Mouse (Mus musculus) lung, embryonic 15.5 days (tissue): Measurements from ENCODE around the gene Six3. TPM values are rescaled to one million over a fixed set of nuclear protein-coding genes. Genes with fewer than 3 reads are reported as not detected.
A peak's percentile ranks its signal among the peaks of the same experiment; 100 is the strongest.

Experiments
- ATAC-seq: fragments of 200-750 bp; cut with Nextera tagmentation; 2 replicates; pipeline ENCODE4 v1.8.0; 2017; ENCODE audit warnings: moderate number of reproducible peaks, borderline replicate concordance; ENCODE audit not compliant: low FRiP score, low TSS enrichment; ENCODE audit errors: extremely low read depth
- H3K27ac ChIP-seq: fragments of 300-500 bp; sonication (generic); 2 replicates; pipeline ENCODE4 v1.5.1; 2015; ENCODE audit warnings: moderate library complexity, mild to moderate bottlenecking, inconsistent platforms
- H3K27me3 ChIP-seq: fragments of 300-500 bp; sonication (generic); 2 replicates; pipeline ENCODE4 v1.6.1; 2015; ENCODE audit warnings: inconsistent platforms
- H3K36me3 ChIP-seq: fragments of 300-500 bp; sonication (generic); 2 replicates; pipeline ENCODE4 v1.6.1; 2015; ENCODE audit warnings: inconsistent platforms
- H3K4me1 ChIP-seq: fragments of 300-500 bp; sonication (generic); 2 replicates; pipeline ENCODE4 v1.6.1; 2015; ENCODE audit warnings: inconsistent platforms
- H3K4me2 ChIP-seq: fragments of 300-500 bp; sonication (generic); 2 replicates; pipeline ENCODE4 v1.6.1; 2015; ENCODE audit warnings: inconsistent platforms, mild to moderate bottlenecking, moderate library complexity
- H3K4me3 ChIP-seq: fragments of 300-500 bp; sonication (generic); 2 replicates; pipeline ENCODE4 v1.5.1; 2015; ENCODE audit warnings: mild to moderate bottlenecking, inconsistent platforms
- H3K9ac ChIP-seq: fragments of 300-500 bp; sonication (generic); 2 replicates; pipeline ENCODE4 v1.6.1; 2015; ENCODE audit warnings: inconsistent platforms
- H3K9me3 ChIP-seq: fragments of 300-500 bp; sonication (generic); 2 replicates; pipeline ENCODE4 v1.6.1; 2016; ENCODE audit warnings: inconsistent platforms
- WGBS: fragments of 180-500 bp; shearing (Covaris S2); methylation state at CpG from one replicate; pipeline ENCODE4 v1.1.7; 2015; 5-methylcytosine and 5-hydroxymethylcytosine counted together
- polyA plus RNA-seq: library from polyadenylated mRNA; unstranded; fragments of >200 nt; fragmentation: Nextera tagmentation; extraction: Ambion mirVana; gene quantifications from 2 replicates; pipeline ENCODE4 v1.2.1, GENCODE M21; 2015

Gene Six3
- polyA plus RNA-seq, 1 experiment from 2014 or later = not detected

GRCm38 (mm10) chr17:85633619-85634018 lies 20.2 kb downstream of the Six3 start:
- Histone ChIP-seq H3K27ac (no peak overlapping the region), H3K9ac (no peak overlapping the region), H3K4me2 (no peak overlapping the region), H3K9me3 (no peaks in the 10 kb centered on the region), H3K4me1 (no peaks in the 10 kb centered on the region), H3K36me3 (no peaks in the 10 kb centered on the region), H3K27me3 (peaks cover 71% of the 10 kb centered on the region), H3K4me3 (no peak overlapping the region)
- WGBS = under 1% methylated on average over 13 of the region's 13 CpGs
- ATAC-seq = no peak; the same call in 1 of the 2 replicates

GRCm38 (mm10) chr17:85637876-85638275 lies 24.5 kb downstream of the Six3 start:
- H3K36me3 ChIP-seq = no peaks in the 10 kb centered on the region
- H3K9me3 ChIP-seq = no peaks in the 10 kb centered on the region
- 44% methylated on average over 6 of the region's 6 CpGs for WGBS
- H3K9ac ChIP-seq = no peak overlapping the region
- no peaks in the 10 kb centered on the region for H3K4me1 ChIP-seq
- H3K27me3 ChIP-seq = peaks cover 59% of the 10 kb centered on the region
- ATAC-seq = no peak
- H3K4me2 ChIP-seq = no peak overlapping the region
- H3K27ac ChIP-seq = no peak overlapping the region
- no peak overlapping the region for H3K4me3 ChIP-seq

- H3K9ac ChIP-seq = no peak overlapping the region
- H3K27me3 ChIP-seq = peaks cover 67% of the 10 kb centered on the region
- ATAC-seq = no peak
These were observed 31.9 kb downstream of the Six3 start for GRCm38 (mm10) chr17:85645312-85645711.

GRCm38 (mm10) chr17:85645718-85646665 lies 32.6 kb downstream of the Six3 start:
- Histone ChIP-seq H3K9ac (no peak overlapping the region), H3K27me3 (peaks cover 61% of the 10 kb centered on the region), H3K27ac (no peak overlapping the region), H3K4me1 (peaks cover 10% of the 10 kb centered on the region; the same call in 1 of the 2 replicates), H3K36me3 (no peaks in the 10 kb centered on the region), H3K4me2 (peak overlapping the region; percentile 68), H3K9me3 (no peaks in the 10 kb centered on the region), H3K4me3 (peak overlapping the region; percentile 33)
- ATAC-seq = peak; percentile 65; the same call in 1 of the 2 replicates
- 4% methylated on average over 33 of the region's 36 CpGs for WGBS

More at GRCm38 (mm10) chr17:85645312-85645711, 31.9 kb downstream of the Six3 start:
- peaks cover 10% of the 10 kb centered on the region; the same call in 1 of the 2 replicates for H3K4me1 ChIP-seq
- 18% methylated on average over 9 of the region's 12 CpGs for WGBS
- H3K9me3 ChIP-seq = no peaks in the 10 kb centered on the region
- H3K4me3 ChIP-seq = peak overlapping the region; percentile 33
- no peaks in the 10 kb centered on the region for H3K36me3 ChIP-seq
- peak overlapping the region; percentile 68 for H3K4me2 ChIP-seq
- H3K27ac ChIP-seq = no peak overlapping the region

- 81% methylated on average over 1 of the region's 1 CpGs for WGBS
- H3K27me3 ChIP-seq = peaks cover 32% of the 10 kb centered on the region
These were observed 46.6 kb downstream of the Six3 start for GRCm38 (mm10) chr17:85660016-85660415.

GRCm38 (mm10) chr17:85661521-85661920 lies 48.1 kb downstream of the Six3 start:
- Histone ChIP-seq H3K9ac (no peak overlapping the region), H3K9me3 (no peaks in the 10 kb centered on the region), H3K4me3 (no peak overlapping the region), H3K27me3 (peaks cover 40% of the 10 kb centered on the region), H3K36me3 (no peaks in the 10 kb centered on the region), H3K4me2 (no peak overlapping the region), H3K27ac (no peak overlapping the region), H3K4me1 (0 out of 2 replicates have a peak, but pooled peaks cover 4% of the 10 kb centered on the region)
- no peak for ATAC-seq
- WGBS = 35% methylated on average over 5 of the region's 5 CpGs

More at GRCm38 (mm10) chr17:85660016-85660415, 46.6 kb downstream of the Six3 start:
- Histone ChIP-seq H3K36me3 (no peaks in the 10 kb centered on the region), H3K9me3 (no peaks in the 10 kb centered on the region), H3K27ac (no peak overlapping the region), H3K4me2 (no peak overlapping the region), H3K4me3 (no peak overlapping the region), H3K4me1 (no peaks in the 10 kb centered on the region), H3K9ac (no peak overlapping the region)
- ATAC-seq = no peak

GRCm38 (mm10) chr17:85664202-85664601 lies 50.8 kb downstream of the Six3 start:
- H3K4me1 ChIP-seq = 0 out of 2 replicates have a peak, but pooled peaks cover 4% of the 10 kb centered on the region
- no peak for ATAC-seq
- H3K9me3 ChIP-seq = no peaks in the 10 kb centered on the region
- 37% methylated on average over 2 of the region's 2 CpGs for WGBS
- H3K9ac ChIP-seq = no peak overlapping the region
- no peak overlapping the region for H3K4me2 ChIP-seq
- no peak overlapping the region for H3K27ac ChIP-seq
- peaks cover 44% of the 10 kb centered on the region for H3K27me3 ChIP-seq
- H3K36me3 ChIP-seq = no peaks in the 10 kb centered on the region
- H3K4me3 ChIP-seq = no peak overlapping the region

GRCm38 (mm10) chr17:85664618-85665320 lies 51.4 kb downstream of the Six3 start:
- 3% methylated on average over 20 of the region's 20 CpGs for WGBS
- Histone ChIP-seq H3K36me3 (no peaks in the 10 kb centered on the region), H3K4me1 (0 out of 2 replicates have a peak, but pooled peaks cover 4% of the 10 kb centered on the region), H3K4me3 (peak overlapping the region; percentile 15; the same call in 1 of the 2 replicates), H3K27me3 (peaks cover 44% of the 10 kb centered on the region), H3K9ac (no peak overlapping the region), H3K4me2 (peak overlapping the region; percentile 49), H3K27ac (no peak overlapping the region), H3K9me3 (no peaks in the 10 kb centered on the region)
- ATAC-seq = peak; percentile 70

Other genes starting within 250 kb of the Six3 start
- 0.21 and 0.55 TPM in 2 replicates for gene Six2, start 74.7 kb downstream of the Six3 start, polyA plus RNA-seq